Mouse (Mus musculus) cortical plate, adult 2 months (tissue): ENCODE measurements around the gene Rpl35. TPM values are rescaled to one million over a fixed set of nuclear protein-coding genes. Genes with fewer than 3 reads are reported as not detected.

Experiments
- H3K27ac ChIP-seq: fragments of 200-500 bp; 2 replicates; pipeline ENCODE4 v1.5.1; 2012; ENCODE audit warnings: low read length, control low read depth, inconsistent platforms; ENCODE audit not compliant: insufficient read depth
- H3K4me1 ChIP-seq: fragments of 200-500 bp; 2 replicates; pipeline ENCODE4 v1.6.1; 2011; ENCODE audit warnings: low read length; ENCODE audit not compliant: control insufficient read depth, insufficient read depth
- H3K4me3 ChIP-seq: fragments of 200-500 bp; 2 replicates; pipeline ENCODE4 v1.5.1; 2011; ENCODE audit warnings: mild to moderate bottlenecking, low read length, control low read depth; ENCODE audit not compliant: insufficient read depth
- CTCF ChIP-seq: fragments of 200-500 bp; IDR thresholded peaks from 2 replicates; pipeline ENCODE4 v1.5.1; 2011; ENCODE audit warnings: mild to moderate bottlenecking, control low read depth, low read length; ENCODE audit not compliant: insufficient read depth; ENCODE audit errors: extremely low read depth
- POLR2A ChIP-seq: fragments of 200-500 bp; IDR thresholded peaks from 2 replicates; pipeline ENCODE4 v1.6.1; 2011; ENCODE audit warnings: mild to moderate bottlenecking, low read length, control low read depth; ENCODE audit not compliant: insufficient read depth; ENCODE audit errors: extremely low read depth
- polyA plus RNA-seq: library from polyadenylated mRNA; depleted of rRNA; stranded (reverse); fragments of >200 nt; gene quantifications from 2 replicates; pipeline ENCODE4 v1.2.3, GENCODE M21; 2012

Gene Rpl35
- polyA plus RNA-seq, 1 experiment = 254 TPM

- peaks cover 8% of the 10 kb centered on the region; the same call in 1 of the 2 replicates for H3K4me1 ChIP-seq
- H3K27ac ChIP-seq = 0 out of 2 replicates have a peak overlapping the region, but pooled peaks have one; percentile 63
- TF ChIP-seq CTCF (no peak), POLR2A (no peak)
- peak overlapping the region; percentile 68 for H3K4me3 ChIP-seq
Measured at GRCm38 (mm10) chr2:39008954-39009365, 3.5 kb upstream of the Rpl35 start.

GRCm38 (mm10) chr2:39008350-39008851 is 3.0 kb upstream of the Rpl35 start:
- Histone ChIP-seq H3K4me3 (peak overlapping the region; percentile 68), H3K4me1 (peaks cover 10% of the 10 kb centered on the region; the same call in 1 of the 2 replicates), H3K27ac (peak overlapping the region; percentile 63)
- TF ChIP-seq CTCF = no peak
- TF ChIP-seq POLR2A = 0 out of 2 replicates have a peak, but pooled peaks have one; percentile 21

DNA sequence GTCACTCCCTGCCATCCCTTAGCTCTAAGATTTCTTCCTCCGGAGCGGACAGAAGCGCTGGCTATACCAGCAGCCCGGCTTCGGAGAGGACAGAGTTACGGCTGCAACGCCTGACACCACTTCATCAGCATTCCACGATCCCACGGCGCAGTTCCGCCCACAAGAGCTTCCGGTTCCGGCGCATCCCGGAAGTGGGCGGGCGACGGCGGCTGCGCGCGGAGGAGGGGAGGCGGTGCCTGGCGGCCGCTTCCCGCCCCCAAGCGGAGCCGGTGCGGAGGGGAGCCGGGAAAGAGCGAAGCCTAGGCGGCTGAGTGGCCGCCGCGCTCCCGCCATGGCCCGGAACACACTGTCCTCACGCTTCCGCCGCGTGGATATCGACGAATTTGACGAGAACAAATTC is 2.4 kb upstream of the Rpl35 start:
- Histone ChIP-seq H3K27ac (peak overlapping the region; percentile 89), H3K4me3 (peak overlapping the region; percentile 68), H3K4me1 (peaks cover 10% of the 10 kb centered on the region; the same call in 1 of the 2 replicates)
- peak; percentile 92 for TF ChIP-seq POLR2A
- no peak for TF ChIP-seq CTCF

DNA sequence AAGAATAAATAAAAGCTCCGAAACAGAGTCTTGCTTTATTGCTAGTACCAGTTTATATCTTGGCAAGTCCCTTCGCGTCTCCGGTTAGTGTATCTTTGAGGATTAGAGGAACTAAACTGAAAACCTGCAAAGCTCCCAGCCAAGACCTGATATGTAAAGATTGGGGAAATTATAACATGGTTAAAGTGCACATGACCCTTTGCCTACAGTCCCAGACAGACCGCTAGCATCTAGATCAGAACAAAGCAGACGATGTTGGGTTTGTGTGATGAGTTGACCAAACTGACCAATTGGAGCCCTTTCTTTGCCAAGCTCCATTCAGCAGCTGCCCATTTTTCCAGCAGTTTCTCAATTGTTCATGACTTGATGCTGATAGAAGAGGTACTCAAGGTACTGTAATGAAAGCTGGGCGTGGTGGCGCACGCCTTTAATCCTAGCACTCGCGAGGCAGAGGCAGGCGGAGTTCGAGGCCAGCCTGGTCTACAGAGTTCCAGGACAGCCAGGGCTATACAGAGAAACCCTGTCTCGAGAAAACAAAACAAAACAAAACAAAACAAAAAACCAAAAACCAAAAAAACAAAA is 816 bp upstream of the Rpl35 start:
- TF ChIP-seq CTCF (no peak), POLR2A (no peak)
- Histone ChIP-seq H3K4me1 (peaks cover 8% of the 10 kb centered on the region; the same call in 1 of the 2 replicates), H3K27ac (no peak overlapping the region), H3K4me3 (no peak overlapping the region)

GRCm38 (mm10) chr2:39004880-39005435 is 466 bp downstream of the Rpl35 start, which contains the start of gene Arpc5l:
Arpc5l (plus strand) TSS chr2:39005348.
- TF ChIP-seq CTCF (no peak), POLR2A (peak; percentile 49; the same call in 1 of the 2 replicates)
- Histone ChIP-seq H3K4me1 (peaks cover 4% of the 10 kb centered on the region; the same call in 1 of the 2 replicates), H3K4me3 (peak within 1 kb of the TSS; percentile 59)

DNA sequence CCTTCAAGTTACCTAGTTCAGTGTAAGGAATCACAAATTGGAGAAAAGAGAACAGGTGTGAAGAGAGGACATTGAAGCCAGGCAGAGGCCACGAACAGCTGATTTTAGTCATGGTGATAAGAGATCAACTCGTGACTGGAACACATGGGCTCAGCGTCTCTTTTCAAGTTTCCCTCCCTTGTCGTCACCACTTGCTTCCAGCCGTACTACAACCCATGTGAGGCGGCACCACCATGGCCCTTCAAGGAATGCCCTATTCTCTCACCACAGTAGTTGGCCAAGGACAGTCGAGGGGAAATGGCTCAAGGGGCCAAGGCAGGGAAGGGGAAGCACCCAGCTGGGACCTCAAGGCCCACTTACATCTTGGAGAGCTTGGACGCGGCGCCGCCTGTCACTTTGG is 1.1 kb downstream of the Rpl35 start:
- TF ChIP-seq CTCF (no peak), POLR2A (no peak)
- H3K27ac ChIP-seq = no peak overlapping the region
- H3K4me3 ChIP-seq = peak overlapping the region; percentile 59
- peaks cover 2% of the 10 kb centered on the region; the same call in 1 of the 2 replicates for H3K4me1 ChIP-seq

More at GRCm38 (mm10) chr2:39004880-39005435, 466 bp downstream of the Rpl35 start, which contains the start of gene Arpc5l:
- H3K27ac ChIP-seq = no peak within 1 kb of the TSS

DNA sequence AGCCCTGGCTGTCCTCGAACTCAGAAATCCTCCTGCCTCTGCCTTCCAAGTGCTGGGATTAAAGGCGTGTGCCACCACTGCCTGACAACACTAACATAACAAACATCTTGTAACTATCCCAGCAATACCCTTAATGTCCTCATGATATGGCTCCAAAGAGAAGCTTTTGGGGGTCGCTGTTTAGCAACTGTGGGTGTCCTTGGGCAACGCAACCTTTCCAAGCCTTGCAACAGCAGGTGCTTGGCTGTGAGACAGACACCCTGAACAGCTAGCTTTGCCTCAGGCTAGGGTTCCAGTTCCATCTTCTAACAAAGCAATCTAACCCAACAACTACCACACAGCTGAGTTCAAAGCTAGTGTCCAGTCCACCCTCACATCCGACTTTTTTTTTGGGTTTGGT is 1.9 kb downstream of the Rpl35 start:
- Histone ChIP-seq H3K27ac (no peak overlapping the region), H3K4me1 (peaks cover 2% of the 10 kb centered on the region; the same call in 1 of the 2 replicates), H3K4me3 (no peak overlapping the region; the same call in 1 of the 2 replicates)
- TF ChIP-seq POLR2A (no peak), CTCF (no peak)

GRCm38 (mm10) chr2:39003106-39003505 is 2.3 kb downstream of the Rpl35 start:
- Histone ChIP-seq H3K27ac (no peak overlapping the region), H3K4me1 (peaks cover 2% of the 10 kb centered on the region; the same call in 1 of the 2 replicates), H3K4me3 (no peak overlapping the region)
- TF ChIP-seq POLR2A = no peak
- TF ChIP-seq CTCF = no peak

GRCm38 (mm10) chr2:39001866-39002265 is 3.6 kb downstream of the Rpl35 start:
- H3K27ac ChIP-seq = no peak overlapping the region
- no peak overlapping the region for H3K4me3 ChIP-seq
- peaks cover 2% of the 10 kb centered on the region; the same call in 1 of the 2 replicates for H3K4me1 ChIP-seq
- no peak for TF ChIP-seq CTCF
- TF ChIP-seq POLR2A = no peak

GRCm38 (mm10) chr2:39000587-39000919 is 4.9 kb downstream of the Rpl35 start:
- no peak for TF ChIP-seq POLR2A
- no peak for TF ChIP-seq CTCF
- Histone ChIP-seq H3K27ac (no peak overlapping the region), H3K4me3 (no peak overlapping the region), H3K4me1 (peaks cover 2% of the 10 kb centered on the region; the same call in 1 of the 2 replicates)

- Histone ChIP-seq H3K4me1 (peaks cover 2% of the 10 kb centered on the region; the same call in 1 of the 2 replicates), H3K27ac (no peak overlapping the region), H3K4me3 (no peak overlapping the region)
- TF ChIP-seq POLR2A (peak; percentile 14; the same call in 1 of the 2 replicates), CTCF (no peak)
Measured at GRCm38 (mm10) chr2:38999910-39000586, 5.4 kb downstream of the Rpl35 start.
